Mouse (Mus musculus): Measurements from ENCODE around the gene Dmtf1.
A peak's percentile ranks its signal among the peaks of the same experiment; 100 is the strongest.
"Not testable (repeated sequence)": the region's sequence is repeated elsewhere in the genome, so short reads cannot be mapped to it uniquely, and the experiment has no call there.

The Dmtf1 gene

GRCm38 (mm10) chr5:9161456-9162041 lies at the start of gene Dmtf1:
Gene Dmtf1 (minus strand): TSS chr5:9161776.
- peak; percentile 92 to 93 for DNase-seq

- DNase-seq: no peak
Observed at GRCm38 (mm10) chr5:9186467-9186866, 24.9 kb upstream of the Dmtf1 start.

DNA sequence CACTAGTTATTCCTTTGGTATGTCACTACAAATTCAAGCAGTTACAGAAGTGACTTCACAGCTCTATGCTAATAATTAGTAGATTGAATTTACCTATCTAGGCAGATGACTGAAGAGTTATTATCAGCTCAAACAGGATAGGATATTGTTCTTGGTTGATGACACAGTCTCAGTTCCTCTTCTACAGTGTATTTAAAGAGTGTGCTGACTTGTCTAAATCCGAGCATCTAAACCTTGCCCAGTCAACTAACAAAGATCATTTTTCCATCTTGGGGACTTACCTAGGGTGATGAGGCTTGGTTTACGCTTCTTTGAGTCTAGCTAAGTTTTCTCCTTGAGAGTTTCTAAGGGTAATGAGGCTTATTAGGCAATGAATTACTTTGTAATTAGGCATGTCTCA lies 11.7 kb upstream of the Dmtf1 start:
- no peak for DNase-seq

- DNase-seq: not testable (repeated sequence)
Observed at GRCm38 (mm10) chr5:9169328-9170005, 7.9 kb upstream of the Dmtf1 start.

GRCm38 (mm10) chr5:9166366-9166765 lies 4.8 kb upstream of the Dmtf1 start:
- no peak for DNase-seq

- DNase-seq: not testable (repeated sequence)
Observed at GRCm38 (mm10) chr5:9165151-9165550, 3.6 kb upstream of the Dmtf1 start.

DNA sequence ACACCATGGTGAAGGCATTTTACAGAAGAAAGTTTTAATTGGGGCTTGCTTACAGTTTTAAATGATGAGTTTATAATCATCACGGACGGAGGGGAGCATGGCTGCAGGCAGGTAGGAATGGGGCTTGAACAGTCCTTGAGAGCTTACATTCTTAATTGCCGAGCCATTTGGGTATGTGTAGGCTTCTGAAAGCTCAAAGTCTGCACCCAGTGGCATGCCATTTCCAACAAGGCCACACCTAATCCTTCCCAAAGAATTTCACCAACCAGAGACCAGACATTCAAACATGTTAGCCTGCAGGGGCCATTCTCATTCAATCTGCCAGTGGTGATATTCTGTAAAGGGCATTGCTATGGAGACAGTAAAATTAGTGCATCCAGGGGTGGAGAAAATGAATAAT lies 1.8 kb upstream of the Dmtf1 start:
- no peak for DNase-seq

GRCm38 (mm10) chr5:9162088-9162487 lies 512 bp upstream of the Dmtf1 start:
- DNase-seq: peak in 1 of 2 experiments; percentile 13

- peak; percentile 18 to 64 for DNase-seq
Observed at GRCm38 (mm10) chr5:9160831-9161455, 633 bp downstream of the Dmtf1 start.

GRCm38 (mm10) chr5:9157336-9157735 lies 4.2 kb downstream of the Dmtf1 start:
- no peak for DNase-seq

DNA sequence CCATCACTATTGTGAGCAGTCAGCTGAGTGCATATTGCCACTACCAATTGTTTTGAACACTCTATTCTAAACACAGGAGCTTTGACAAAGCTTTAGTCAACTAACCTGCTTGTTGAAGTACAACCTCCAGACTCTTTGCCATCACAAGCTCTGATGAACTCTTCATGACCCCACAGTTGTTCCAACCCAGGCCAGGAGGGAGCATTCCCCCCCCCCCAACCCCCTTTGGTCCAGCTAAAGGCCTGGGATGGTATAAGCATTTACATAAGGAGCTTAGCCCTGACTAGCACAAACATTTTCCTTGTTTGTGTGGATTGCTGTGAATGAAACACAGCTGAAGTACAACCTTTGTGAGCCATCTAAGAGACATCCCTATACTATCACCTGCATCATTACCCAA lies 4.8 kb downstream of the Dmtf1 start:
- no peak for DNase-seq

DNA sequence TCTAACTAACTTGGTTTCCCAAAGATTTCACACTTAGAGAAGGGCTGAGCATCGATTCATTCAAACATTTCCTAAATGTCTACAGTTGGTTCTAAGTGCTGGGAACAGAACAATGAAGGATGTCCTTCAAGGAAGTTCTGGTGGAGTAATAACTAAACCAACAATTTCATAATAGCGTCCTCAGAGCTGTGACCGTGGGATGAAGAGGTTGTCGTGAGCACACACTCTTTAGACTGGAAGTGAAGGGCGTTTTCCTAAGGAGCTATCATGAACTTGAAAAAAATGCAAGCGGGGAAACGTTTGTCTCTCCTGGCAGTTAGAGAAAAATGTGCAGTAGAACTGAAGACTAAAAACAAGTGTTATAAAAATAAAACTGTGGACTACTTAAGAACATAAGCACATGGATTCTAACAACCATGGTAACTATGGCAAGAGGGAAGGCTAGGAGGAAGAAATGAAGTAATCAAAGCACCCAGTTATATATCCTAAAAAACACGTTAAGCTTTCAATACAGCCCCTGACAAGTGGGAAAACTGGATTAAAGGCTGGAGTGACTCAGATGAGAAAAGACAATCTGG lies 12.2 kb downstream of the Dmtf1 start:
- no peak for DNase-seq

- no peak for DNase-seq
Observed at GRCm38 (mm10) chr5:9142376-9142775, 19.2 kb downstream of the Dmtf1 start.

DNA sequence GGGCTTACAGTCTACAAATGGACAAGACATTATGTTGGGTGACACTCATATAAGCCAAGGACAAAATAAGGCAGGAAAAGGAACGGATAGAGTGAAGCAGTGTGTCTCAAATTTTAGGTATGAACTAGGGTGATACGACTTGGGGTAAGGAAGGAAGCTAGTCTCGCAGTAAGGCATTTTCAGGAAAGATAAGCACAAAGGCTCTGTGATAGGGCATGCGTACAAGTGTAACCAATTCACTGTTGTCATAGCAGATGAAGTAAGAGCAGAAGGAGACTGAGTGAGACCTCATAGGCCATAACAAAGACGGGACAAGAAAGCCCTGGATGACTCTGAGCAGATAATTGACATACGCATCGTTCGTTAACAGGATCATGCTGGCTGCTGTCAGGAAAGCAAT lies 20.9 kb downstream of the Dmtf1 start:
- no peak for DNase-seq

DNA sequence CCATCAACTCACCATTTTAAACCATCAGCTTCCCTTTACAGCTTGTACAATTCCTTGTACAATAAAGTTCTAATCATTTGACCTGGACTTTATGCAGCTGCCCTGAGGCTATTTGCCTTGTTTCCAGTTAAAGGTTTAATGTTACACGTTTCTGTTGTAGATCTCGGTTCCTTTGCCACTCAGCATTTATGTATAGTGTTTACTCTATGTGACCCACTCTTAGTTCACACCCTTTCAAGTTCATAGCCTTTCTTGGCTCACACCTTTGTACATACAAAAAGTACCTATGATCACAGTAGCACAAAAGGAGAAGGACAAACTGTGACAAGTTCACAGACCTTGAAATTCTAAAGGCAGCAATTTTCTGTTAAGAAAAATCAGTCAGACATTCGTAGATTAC lies 26.0 kb downstream of the Dmtf1 start:
- DNase-seq: no peak

DNA sequence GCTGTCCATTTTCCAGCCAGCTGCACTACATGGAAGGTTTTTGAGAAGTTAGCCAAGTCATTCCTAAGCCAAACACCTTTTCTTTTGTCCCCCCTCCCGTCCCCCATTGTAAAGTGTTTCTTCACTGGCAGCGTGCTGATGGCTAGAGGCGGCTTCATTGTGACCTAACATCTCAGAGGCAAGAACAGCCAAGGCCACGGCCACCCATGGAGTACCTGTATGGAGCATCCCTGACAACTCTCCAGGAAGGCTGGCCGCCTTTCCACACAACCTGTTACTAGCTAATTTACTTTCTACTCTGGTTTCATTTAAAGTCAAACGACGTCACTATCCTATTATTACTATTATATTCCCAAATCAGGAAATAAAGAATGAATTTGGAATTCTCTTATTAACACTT lies 29.8 kb downstream of the Dmtf1 start:
- DNase-seq: no peak

GRCm38 (mm10) chr5:9128566-9128965 lies 33.0 kb downstream of the Dmtf1 start:
- DNase-seq: no peak

DNA sequence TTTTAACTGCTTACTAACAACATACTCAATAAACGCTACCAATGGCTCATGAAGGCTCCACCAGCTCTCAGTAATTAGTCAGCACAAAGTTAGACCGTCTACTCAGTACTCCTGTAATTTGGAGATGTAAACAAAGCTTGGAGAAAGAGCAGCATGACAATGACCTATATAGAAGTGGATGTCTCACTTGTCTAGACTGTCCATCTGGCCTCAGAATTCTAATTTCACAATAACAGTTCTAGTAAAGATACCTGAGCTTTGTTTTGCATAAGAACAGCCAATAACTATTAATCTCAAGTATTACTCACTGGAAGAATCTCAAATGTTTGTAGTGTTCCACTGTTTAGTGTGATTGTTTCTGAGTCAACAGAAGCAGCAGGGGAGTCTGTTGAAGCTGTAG lies 37.4 kb downstream of the Dmtf1 start:
- no peak for DNase-seq

DNA sequence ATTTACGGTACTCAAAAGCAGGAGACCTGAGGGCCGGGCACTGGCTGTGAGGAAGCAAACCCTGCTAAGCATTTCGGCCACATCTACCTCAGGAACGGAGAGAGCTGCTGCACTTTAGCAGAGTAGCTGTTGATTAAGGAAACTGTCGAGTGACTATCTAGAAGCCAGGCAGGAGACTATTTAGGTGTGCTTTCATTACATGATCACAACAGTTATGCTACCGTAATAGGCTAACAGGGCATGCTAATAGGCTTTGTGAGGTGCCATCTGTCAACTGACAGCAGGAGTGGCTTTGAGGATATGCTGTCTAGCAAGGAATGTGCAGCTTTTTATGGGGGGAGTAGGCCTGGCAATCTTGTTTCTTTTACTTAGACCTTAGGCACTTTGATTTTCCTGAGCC lies 47.4 kb downstream of the Dmtf1 start:
- DNase-seq: no peak

- peak; percentile 69 to 76 for DNase-seq
Observed at GRCm38 (mm10) chr5:9111759-9112158, 49.8 kb downstream of the Dmtf1 start.

DNA sequence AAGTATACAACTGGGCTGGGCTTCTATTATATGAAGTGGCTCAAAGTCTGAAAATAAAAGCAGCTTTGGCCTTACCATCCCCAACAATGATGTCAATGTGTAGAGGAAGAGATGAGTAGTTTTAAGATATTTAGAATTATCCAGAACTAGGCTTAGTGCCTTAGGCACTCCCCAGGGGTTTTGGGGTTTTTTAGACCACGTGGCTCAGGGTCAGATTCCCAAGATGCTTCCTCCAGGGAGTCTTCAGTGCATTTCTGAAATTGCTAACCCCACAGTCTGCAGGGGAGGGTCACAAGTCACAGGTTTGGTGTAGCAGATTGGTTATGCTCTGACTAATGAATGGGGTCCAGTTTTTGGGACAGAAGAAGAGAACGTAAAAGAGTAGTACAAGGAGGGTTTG lies 50.3 kb downstream of the Dmtf1 start:
- DNase-seq: no peak

DNA sequence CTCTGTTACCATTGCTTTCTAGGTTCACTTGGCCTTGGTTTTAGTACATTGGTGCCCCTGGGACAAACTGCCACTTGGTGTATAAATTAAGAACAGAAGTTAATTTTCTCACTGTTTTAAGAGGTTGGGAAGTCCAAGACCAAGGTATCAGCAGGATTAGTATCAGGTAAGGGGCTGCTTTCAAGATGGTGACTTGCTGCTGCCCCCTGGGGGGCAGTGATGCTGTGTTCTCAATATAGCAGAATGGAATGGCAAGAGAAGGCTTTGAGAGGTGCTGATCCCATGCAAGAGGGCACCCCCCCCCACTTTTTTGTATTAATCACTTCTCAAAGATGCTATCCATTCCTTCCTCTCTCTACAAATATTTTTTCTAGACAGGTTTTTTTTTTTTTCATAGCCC lies 52.0 kb downstream of the Dmtf1 start:
- peak in 1 of 2 experiments; percentile 41 for DNase-seq

- peak; percentile 59 to 65 for DNase-seq
Observed at GRCm38 (mm10) chr5:9108490-9108889, 53.1 kb downstream of the Dmtf1 start.
